Mouse (Mus musculus): ENCODE data around the gene Ajuba.

DNA sequence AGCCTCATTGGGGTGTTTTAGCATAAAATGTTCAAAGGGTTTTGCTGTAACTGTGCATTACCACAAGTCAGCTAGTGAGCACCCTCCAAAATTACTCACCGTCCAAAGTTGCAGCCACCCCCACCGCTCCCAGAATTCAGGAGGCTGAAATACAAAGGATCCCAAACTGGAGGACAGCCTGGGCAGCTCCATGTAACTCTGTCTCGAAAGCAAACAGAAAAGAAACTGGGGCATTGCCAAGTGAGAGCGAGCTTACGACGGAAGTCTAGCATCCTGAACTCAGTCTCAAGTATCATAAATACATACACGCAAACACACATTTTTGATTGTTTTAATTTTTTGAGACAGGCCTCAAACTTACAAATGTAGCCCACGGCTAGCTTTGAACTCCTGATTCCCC lies 20.0 kb downstream of the Ajuba start:
- TF ChIP-seq GATA1 (IDR thresholded peaks at IDR 0.05; ENCODE audit: borderline replicate concordance, low read length) (no peak), FLI1 (IDR thresholded peaks at IDR 0.05; ENCODE audit: low read length) (no peak)
